Mouse (Mus musculus) liver, postnatal 0 days (tissue): ENCODE results near the gene Nol3.

Experiments
- CTCF ChIP-seq: sonication (generic); IDR thresholded peaks from 2 replicates; pipeline ENCODE4 v1.5.1; 2016; ENCODE audit warnings: antibody characterized with exemption, low read depth
- EP300 ChIP-seq: IDR thresholded peaks from 2 replicates; pipeline ENCODE4 v1.6.1; 2016; ENCODE audit warnings: antibody characterized with exemption, low read depth, mild to moderate bottlenecking

DNA sequence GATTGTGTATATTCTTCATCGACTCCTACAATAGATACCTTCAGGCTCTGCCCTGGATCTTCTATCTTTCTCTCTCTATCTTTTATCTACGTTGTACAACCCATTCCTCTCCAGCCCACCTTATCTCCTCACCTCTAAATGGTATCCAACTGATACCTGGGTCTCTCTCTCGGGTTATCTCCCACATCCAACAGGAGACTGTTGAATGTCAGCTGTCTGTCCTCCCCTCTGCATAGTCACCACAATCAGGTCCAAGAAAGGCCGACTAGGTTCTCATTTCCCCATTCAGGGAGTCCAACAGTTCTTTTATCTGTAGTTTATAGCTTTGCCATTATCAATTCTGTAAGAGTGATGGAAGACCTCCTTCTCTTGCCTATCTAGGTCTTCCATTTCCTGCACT lies 6.3 kb downstream of the Nol3 start:
- TF ChIP-seq EP300 (no peak), CTCF (no peak)
